Mouse (Mus musculus): ENCODE data around the gene Pla2g2e. TPM values are rescaled to one million over a fixed set of nuclear protein-coding genes. Genes with fewer than 3 reads are reported as not detected.
A peak's percentile ranks its signal among the peaks of the same experiment; 100 is the strongest.
"Not testable (repeated sequence)": the region's sequence is repeated elsewhere in the genome, so short reads cannot be mapped to it uniquely, and the experiment has no call there.

Gene Pla2g2e
- not detected for total RNA-seq (2022)

DNA sequence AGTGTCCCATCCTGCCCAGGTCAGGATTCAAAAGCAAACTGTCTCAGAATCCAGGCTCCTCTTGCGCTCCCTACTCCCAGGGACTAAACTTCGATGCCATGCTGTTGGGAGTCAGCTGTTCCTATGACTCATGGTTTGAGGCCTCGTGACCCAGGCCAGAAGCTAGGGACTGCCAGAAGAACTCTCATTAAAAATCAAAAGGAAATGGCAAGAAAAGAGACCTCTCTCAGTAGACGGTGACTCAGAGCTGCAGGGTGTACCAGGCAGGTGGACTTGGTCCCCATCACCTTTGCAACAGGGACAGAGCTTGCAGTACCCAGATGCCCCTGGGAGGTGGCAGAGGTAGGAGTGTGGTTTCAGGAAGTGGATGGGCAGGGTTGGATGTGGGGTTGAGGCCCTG is at the start of gene Pla2g2e:
Pla2g2e (plus strand) TSS at position 212 of the 400 bp plus-strand sequence.
- no peak for DNase-seq (ENCODE audit: low spot score in 2 of 2)

DNA sequence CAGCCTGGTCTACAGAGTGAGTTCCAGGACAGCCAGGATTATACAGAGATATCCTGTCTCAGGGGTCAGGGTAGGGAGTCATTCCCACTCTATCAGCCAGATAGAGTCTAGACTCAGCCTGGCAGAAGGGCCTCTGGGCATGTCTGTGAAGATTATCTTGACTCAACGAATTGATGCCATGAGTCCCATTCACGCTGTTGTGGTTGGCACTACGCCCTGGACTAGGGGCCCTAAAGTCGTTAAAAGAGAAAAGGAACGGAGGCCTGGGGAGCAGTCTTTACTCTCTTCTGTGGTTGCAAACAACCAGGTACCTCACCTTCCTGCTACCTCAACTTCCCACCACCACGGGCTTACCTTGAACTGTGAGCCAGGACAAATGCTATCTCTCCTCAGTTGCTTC is 37.9 kb upstream of the Pla2g2e start:
- DNase-seq (ENCODE audit: low spot score in 2 of 2) = no peak

DNA sequence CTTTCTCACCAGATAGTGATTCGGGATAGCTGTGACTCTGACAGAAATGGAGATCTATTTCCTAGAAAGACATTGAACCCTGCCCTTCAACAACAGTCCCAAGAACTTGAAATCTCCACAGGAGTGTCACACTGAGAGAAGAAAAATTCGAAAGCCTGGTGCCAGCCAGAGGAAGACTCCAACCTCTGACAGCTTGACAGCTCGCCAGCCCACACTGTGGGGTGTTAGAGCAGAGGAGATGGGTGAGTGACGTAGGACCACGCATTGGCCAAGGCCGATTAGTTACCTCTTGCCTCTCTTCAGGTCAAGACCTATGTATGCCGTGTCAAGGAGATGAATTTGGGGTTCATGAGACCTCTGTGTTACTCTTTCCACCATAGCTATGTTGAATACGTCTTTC is 37.0 kb upstream of the Pla2g2e start:
- DNase-seq (ENCODE audit: low spot score in 2 of 2) = no peak

DNA sequence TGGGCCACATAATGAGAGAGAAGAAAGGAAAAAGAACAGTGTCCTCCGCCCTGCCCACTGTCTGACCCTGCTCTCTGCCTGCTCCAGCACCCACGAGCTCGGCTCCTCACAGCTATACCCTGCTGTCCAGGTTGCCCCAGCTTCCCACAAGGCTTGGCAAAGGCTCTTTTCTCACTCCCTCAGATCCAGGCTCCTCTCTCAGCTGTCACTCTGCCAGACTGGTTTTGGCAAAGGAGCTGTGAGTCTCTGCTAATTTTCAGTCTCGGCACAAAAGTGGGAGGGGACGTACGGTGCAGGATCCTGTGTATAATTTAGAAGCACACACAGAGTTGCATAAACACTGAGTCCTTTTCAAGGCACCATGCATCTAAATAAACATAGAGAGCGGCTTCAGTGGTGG is 36.4 kb upstream of the Pla2g2e start:
- no peak for DNase-seq (ENCODE audit: low spot score in 2 of 2)

DNA sequence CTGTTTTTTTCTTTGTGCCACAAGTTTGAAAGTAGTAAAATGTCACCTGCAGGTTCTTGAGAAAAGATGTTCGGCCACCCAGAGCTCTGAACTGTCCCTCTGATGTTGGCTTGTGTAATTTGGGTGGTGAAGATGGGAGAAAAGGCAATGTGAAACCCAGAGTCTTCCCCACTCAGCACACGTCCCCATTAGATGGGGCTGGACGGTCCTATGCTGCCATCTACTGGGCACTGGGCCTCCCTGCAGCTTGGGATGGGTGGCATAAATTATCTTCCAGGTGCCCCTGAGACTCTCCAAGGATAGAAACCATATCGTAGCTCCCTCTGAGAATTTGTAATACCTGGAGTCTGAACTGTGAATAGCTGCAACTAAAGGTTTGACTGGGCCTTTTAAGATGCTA is 26.3 kb upstream of the Pla2g2e start:
- peak; percentile 30 to 37 for DNase-seq (ENCODE audit: low spot score in 2 of 2)

DNA sequence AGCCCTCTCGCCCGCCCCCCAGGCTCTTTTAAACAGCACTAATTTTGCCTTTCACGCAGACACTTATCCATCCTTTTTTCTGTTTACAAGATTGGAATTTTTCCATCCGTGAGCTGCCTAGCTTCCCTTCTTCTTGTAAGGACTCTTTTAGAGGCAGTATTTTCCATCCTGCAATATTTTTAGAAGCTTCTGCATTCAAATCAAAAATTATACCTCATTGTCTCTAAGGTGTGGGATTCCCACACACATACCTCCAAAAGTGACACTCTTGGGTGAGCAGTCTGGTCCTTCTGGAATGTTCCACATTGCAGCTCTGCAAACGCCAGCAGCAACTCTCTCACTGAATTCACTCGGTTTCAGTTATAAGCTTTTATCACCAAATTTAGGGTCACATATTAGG is 24.8 kb upstream of the Pla2g2e start:
- no peak for DNase-seq (ENCODE audit: low spot score in 2 of 2)

DNA sequence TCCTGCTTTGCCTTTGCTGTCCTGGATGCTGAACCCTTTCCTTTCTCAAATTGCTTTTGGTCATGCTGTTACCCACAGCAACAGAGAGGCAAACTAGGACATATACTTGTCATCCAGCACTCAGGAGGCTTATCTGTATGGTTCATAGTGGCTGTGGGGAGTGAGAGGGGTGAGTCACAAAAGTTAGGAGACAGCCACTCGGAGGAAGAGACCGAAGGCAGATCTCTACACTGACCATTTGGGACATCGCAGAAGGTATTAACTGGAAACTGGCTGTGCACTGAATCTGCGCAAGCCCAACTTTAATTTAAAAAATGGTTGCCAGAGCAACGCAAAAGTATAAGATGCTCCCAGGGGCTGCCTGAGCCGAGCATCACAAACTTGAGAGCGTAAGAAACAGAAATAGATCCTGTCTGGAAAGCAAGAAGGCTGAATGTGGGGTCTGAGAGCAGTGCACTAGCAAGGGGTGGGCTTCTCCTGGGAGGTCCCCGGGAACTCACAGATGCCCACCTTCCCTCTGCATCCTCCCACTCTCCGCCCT is 22.6 kb upstream of the Pla2g2e start:
- no peak for DNase-seq (ENCODE audit: low spot score in 2 of 2)

DNA sequence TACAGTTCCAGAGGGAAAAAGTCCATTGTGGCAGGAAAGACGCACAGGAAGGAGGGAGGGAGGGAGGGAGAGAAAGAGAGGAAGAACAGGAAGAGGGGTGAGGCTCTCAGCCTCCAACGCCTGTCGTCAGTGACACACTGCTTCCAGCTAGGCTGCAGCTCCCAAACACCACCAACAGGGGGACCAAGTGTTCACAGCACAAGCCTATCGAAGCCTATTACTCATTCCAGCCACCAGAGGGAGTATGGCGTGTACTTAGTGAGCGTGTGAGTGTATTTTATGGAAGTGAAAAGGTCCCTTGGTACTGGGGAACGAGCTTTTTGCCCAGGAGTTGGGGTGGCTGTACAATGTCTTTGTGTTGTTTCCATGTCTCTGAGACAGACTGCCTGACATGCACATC is 21.3 kb upstream of the Pla2g2e start:
- peak in 1 of 2 experiments; percentile 16 for DNase-seq (ENCODE audit: low spot score in 2 of 2)

DNA sequence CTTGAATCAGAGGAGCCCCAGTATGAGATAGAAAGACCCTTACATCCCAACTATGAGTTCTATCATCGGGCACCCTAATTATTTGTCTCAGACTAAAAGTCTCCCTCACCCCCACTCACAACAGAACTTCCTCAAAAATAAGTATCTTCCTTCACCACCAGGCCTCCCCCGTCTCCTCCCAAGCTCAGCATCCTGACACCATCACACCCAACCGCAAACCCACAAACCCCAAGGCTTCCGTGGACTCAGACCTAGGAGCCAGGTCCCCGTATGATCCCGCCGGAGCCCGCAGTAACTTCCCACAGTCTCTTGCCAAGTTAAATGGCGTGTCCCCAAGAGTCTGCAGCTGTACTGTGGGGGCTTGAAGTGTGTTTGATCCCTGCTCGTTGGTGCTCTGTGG is 20.2 kb upstream of the Pla2g2e start:
- DNase-seq (ENCODE audit: low spot score in 2 of 2) = no peak

DNA sequence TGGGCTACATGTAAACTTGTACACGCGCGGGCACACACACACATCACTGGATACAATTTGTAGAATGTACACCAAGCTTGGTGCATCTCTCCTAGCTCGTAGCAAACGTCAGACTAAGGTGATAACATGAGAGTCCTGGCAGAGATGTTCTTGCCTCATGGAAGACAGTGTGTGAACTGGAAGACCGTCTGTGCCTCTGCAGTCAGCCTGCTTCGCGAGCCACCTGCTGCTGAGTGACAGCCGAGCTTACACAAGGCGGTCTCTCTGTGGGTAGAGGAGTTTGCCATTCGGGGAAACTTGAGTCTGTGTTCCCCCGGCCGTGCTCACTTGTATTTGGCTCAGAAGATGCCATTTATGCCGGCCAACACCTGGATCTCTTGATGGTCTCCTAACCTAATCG is 19.3 kb upstream of the Pla2g2e start:
- no peak for DNase-seq (ENCODE audit: low spot score in 2 of 2)

DNA sequence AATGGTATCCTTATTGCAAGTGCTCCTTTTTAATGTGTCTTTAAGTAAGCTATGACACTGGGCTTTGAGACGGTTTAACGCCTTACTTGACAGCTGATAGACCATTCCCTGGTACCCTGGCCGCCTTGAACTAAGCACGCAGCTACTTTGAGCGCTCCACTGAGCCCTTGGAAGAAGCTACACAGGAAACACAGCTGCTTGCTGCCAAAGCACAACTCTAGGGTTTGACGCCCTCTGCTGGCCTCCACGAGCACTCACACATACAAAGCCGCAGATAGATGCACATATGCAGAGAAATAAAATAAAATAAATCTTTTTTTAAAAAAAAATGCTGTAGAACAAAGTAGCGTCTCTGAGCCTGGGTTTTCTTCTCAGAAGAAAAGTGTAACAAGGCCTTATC is 18.5 kb upstream of the Pla2g2e start:
- DNase-seq (ENCODE audit: low spot score in 2 of 2) = no peak

DNA sequence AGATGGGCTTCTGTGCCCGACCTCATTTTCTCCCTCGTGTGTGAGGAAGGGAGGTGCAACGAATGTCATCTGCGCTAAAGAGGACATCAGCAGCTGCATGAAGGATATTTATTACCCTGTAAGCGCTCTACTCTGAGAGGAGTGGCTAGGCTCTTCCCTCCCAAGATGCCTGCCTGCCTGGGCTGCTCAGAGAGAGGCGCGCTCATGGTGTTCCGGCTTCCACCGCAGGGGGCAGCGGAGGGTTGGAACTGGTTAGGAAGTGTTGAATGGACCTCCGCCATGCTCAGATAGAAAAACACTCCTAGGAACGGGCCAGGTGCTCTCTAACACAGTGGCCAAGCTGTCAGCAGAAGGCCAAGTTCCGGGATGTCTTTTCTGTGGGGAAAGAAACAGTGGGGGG is 18.0 kb upstream of the Pla2g2e start:
- DNase-seq (ENCODE audit: low spot score in 2 of 2) = peak in 1 of 2 experiments; percentile 28

DNA sequence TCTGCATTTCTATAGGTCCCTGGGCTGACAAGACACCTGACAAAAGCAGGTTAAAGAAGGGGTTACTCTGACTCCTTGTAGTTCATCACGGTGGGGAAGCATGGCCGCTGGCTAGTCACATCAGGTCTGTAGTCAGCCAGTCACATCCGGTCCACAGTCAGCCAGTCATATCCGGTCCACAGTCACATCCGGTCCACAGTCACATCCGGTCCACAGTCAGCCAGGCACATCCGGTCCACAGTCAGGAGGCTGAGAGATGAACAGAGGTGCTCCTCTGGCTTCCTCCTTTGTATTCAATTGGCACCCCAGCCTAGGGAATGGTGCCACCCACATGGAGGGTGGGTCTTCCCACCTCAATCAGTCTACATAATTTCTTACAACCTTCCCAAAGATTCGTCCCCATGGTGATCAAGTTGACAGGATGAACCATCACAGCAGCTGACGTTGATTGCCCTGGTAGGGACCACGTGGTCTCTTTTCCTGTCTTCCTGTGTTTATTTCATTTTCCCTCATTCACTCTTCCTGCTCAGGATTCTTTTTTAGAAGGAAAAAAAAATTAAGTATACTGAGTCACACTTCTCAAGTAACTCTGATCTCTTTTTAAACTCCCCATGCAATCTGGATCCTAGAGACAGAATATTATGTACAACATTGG is 14.3 kb upstream of the Pla2g2e start, which contains the start of gene Pla2g5:
Pla2g5 (minus strand) TSS at position 139 of the 655 bp plus-strand sequence.
- DNase-seq (ENCODE audit: low spot score in 2 of 2) = no peak

DNA sequence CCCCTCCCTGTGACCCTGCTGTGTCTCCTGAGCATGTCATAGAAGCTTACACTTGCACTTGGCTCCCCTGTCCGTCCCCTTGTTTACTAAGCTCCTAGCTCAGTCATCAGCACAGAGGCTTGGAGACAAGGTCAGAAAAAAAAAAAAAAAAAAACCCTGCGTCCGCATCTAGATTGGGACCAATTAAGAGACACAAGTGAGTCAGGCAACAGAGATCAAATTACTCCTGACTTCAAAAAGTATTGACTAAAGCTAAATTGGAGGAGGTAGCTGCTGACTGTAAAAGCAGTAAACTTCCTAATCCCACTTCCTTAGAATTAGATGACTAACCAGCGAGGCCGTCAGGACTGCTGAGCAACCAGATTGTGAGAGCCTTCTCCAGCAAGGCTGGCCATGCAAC is 12.7 kb upstream of the Pla2g2e start:
- DNase-seq (ENCODE audit: low spot score in 2 of 2) = no peak

DNA sequence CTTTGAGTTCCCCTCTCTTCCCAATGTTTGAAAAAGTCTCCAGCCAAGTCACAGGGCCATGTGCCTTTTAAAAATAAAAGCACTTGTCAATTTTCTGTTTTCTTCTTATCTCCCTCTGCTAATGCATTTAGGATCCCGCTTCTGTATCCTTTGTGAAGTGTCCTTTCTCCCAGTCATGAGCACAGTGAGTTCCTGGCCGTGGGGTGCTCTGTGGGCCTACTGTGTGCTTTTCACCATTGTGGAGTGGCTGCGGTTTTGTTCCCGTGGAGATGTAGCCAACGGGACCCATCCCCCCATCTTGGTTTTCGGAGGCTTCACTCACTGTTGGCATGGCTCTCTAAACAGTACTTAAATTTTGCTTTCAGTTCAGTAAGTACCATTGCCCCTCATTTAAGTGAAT is 11.8 kb upstream of the Pla2g2e start:
- DNase-seq (ENCODE audit: low spot score in 2 of 2) = no peak

DNA sequence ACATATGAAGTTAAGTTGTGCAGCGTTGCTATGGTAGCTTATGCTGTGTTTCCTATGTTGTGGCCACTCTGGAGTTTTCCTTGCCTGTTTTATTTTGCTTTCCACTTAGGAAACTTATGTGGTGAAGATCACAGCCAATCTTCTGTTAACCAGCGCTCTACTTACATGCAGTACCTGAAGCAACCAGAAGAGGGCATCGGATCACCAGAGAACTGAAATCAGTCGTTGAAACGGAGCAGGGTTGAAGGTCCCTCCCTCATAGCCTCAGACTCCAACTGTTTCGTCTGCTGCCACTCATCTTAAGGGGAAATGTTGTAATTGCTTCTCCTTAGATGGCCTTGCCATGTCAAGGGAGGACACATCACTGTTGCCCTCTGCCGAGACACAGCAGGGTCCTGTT is 11.3 kb upstream of the Pla2g2e start:
- DNase-seq (ENCODE audit: low spot score in 2 of 2) = peak; percentile 44 to 72

DNA sequence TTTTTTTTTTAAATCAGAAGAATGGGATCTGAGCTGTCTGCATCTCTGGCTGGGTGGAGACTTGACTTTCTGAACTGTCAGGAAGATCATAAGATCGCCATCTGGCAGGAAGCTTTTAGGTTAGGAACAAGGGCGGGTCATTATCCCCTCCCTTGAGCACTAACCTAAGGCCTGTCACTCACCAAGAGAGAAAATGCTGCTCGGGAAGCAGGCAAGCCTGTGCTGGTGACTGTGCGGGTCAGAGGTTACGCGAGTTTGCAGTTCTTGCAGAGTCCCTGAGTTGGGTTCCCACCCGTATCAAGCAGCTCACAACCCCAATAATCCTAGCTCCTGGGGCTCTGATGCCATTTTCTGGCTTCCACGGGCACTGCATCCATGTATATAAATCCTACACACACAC is 9.1 kb upstream of the Pla2g2e start:
- DNase-seq (ENCODE audit: low spot score in 2 of 2) = no peak

DNA sequence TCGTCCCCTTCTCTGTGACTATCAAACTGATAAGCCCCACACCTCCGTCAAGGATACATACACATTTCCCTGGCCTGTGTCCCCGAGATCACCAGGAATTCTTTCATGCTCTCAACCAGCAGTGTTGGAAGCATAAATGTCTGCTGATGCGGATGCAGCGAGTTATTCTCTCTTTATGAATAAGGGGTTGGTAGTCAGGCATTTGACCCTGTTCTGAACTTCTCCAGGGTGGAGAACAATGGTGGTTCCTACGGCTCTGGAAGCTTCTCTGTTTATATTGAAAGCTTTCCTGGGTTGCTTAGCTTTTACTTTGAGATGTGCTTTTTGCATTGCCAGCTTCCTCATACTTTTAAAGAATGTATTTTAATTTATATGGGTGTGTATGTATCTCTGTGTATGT is 3.9 kb upstream of the Pla2g2e start, which contains the start of gene Gm13030:
Gm13030 (minus strand) TSS at position 101 of the 400 bp plus-strand sequence.
- no peak for DNase-seq (ENCODE audit: low spot score in 2 of 2)

DNA sequence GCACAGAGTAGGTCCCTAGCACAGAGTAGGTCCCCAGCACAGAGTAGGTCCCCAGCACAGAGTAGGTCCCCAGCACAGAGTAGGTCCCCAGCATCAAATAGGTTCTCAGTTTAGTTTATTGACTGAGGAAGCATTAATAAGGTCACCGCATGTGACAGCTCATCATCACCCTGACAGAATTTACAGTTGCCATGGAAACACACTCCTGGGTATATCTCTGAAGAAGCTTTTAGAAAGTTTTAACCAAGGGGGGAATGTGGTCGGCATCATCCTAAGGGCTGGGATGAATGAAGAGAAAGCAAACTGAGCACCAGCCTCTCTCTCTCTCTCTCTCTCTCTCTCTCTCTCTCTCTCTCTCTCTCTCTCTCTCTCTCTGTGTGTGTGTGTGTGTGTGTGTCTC is 2.5 kb upstream of the Pla2g2e start:
- DNase-seq (ENCODE audit: low spot score in 2 of 2) = not testable (repeated sequence)

DNA sequence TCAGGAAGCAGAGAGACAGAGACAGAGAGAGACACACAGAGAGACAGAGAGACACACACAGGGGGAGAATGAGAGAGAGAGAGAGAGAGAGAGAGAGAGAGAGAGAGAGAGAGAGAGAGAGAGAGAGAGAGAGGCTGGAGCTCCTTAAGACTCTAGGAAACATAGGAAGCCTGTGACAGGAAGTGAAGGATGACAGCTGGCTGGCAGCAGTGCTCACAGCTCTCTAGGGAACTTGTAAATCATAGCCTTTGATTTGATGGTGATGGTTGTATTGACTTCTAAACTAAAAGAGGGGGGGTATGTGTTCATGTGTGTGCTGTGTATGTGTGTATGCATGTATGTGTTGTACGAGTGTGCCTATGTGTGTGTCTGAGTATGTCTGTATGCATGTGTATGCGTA is 1.8 kb upstream of the Pla2g2e start:
- no peak for DNase-seq (ENCODE audit: low spot score in 2 of 2)

DNA sequence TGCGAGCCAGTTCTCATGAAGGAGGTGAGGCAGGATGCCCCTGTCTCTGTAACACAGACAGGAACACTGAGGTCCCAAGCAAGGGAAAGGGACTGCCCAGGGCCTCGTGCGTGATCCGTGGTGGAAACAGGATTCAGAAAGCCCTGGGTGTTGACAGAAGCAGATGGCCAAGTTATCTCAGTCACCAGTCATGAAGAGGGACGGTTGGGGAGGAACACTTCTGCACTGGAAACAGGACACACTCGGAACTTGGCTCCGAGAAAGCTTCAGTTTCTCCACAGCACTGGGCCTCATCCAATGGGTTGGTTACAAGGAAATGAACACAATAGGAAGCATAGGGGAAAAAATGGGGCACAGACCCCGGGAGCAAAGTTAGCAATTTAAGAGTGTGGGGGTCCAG is 1.0 kb downstream of the Pla2g2e start:
- no peak for DNase-seq (ENCODE audit: low spot score in 2 of 2)

DNA sequence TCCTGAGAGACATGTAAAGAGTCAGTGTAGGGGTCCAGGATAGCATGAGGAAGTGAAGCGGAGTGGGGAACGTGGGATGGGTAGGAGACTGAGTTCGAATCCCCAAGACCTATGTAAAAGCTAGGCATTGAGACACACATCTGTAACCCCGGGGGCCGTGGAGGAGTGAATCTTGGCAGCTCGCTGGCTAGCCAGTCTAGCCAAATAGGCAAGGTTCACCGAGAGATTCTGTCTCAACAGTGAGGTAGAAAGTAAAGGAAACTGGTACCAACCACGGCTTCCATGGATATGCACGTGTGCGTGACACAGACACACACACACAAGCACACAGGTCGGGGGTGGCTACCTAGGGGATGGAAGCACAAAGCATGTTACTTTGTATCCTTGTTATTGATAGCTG is 2.1 kb downstream of the Pla2g2e start:
- no peak for DNase-seq (ENCODE audit: low spot score in 2 of 2)

DNA sequence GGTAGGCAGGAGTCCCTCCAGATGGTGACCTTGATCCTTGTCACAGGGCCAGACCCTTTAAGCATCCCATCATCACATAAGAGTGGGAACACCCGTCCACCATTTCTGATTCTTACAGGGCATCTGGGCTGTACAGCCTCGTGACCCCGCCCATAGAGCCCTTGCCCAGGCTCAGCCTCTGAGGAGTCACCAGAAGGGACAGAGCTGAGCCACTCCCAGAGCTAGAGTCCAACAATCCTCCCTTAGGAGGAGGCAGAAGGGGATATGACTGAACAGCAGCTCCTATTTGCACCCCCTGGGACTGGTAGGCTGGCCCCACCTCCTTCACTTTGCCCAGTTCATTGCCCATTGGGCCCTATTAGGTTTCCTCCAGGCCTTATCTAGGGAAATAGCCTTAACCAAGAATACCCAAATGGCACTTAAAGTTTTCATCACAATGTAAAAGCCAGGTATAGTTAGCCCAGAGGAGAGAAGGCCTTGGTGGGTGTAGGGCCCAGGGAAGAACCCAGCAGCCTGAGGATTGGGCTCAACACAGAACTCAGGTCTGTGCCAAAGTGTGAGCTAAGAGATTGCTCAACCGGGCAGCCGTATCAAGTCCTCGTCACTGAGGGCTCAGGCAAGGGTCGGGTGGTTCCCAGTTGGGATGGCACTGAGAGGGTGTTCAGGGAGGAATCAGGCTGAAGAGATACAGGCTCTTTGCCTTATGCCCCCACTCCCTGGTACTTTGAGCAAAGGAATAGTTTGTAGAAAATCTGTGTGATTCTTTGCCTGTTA is 3.3 kb downstream of the Pla2g2e start:
- no peak for DNase-seq (ENCODE audit: low spot score in 2 of 2)
